Mouse (Mus musculus) heart, adult 2 months (tissue): ENCODE measurements at regions not wholly inside any gene's neighbourhood (a gene's known extent, or its start where the extent isn't known, plus 50 kb on each side); places are given as distances from the start of the nearest gene placed in this dataset.

Source experiments
- DNase-seq, 2 experiments: peaks; one replicate each; pipeline ENCODE4 v3.0.0; 2021
- H3K27ac ChIP-seq: fragments of 200-600 bp; 2 replicates; pipeline ENCODE4 v1.8.1; 2022
- H3K27me3 ChIP-seq: fragments of 200-500 bp; 2 replicates; pipeline ENCODE4 v1.6.1; 2012; ENCODE audit warnings: mild to moderate bottlenecking, low read length, inconsistent platforms, mixed read lengths; ENCODE audit not compliant: control insufficient read depth, insufficient read depth
- H3K36me3 ChIP-seq: fragments of 200-500 bp; 2 replicates; pipeline ENCODE4 v1.6.1; 2012; ENCODE audit warnings: low read length, inconsistent platforms; ENCODE audit not compliant: control insufficient read depth, insufficient read depth
- H3K4me1 ChIP-seq: fragments of 200-500 bp; 2 replicates; pipeline ENCODE4 v1.6.1; 2011; ENCODE audit warnings: low read length; ENCODE audit not compliant: control insufficient read depth, insufficient read depth
- H3K4me3 ChIP-seq: fragments of 200-600 bp; 2 replicates; pipeline ENCODE4 v1.8.1; 2022
- H3K79me2 ChIP-seq: fragments of 200-500 bp; replicated peaks from 2 replicates; pipeline ENCODE4 v1.6.1; 2012; ENCODE audit warnings: mild to moderate bottlenecking, inconsistent platforms, low read length, moderate library complexity, mixed read lengths; ENCODE audit not compliant: control insufficient read depth, insufficient read depth
- H3K9ac ChIP-seq: fragments of 200-500 bp; 2 replicates; pipeline ENCODE4 v1.6.1; 2012; ENCODE audit warnings: low read depth, mild to moderate bottlenecking, control low read depth, inconsistent platforms, low read length, mixed read lengths
- CTCF ChIP-seq: fragments of 200-600 bp; IDR thresholded peaks from 2 replicates; pipeline ENCODE4 v1.8.1; 2022; ENCODE audit warnings: antibody characterized with exemption, mild to moderate bottlenecking, moderate library complexity
- EP300 ChIP-seq: fragments of 200-500 bp; IDR thresholded peaks from 2 replicates; pipeline ENCODE4 v1.6.1; 2011; ENCODE audit warnings: low read depth, low read length, control low read depth; ENCODE audit not compliant: insufficient read depth
- POLR2A ChIP-seq: fragments of 200-500 bp; IDR thresholded peaks from 2 replicates; pipeline ENCODE4 v1.6.1; 2011; ENCODE audit warnings: mild to moderate bottlenecking, low read depth, low read length, control low read depth; ENCODE audit not compliant: insufficient read depth
- WGBS: fragments of 180-500 bp; shearing (Covaris S2); methylation state at CpG from one replicate; pipeline ENCODE4 v1.1.7; 2018; 5-methylcytosine and 5-hydroxymethylcytosine counted together
- intact Hi-C: fragments of 180-260 bp; cut with DNase I; formaldehyde crosslinking; loops from one replicate; pipeline ENCODE4 v1.15.1; 2025

- TF ChIP-seq EP300 (no peak), POLR2A (no peak), CTCF (no peak)
- DNase-seq, result peak; percentile 24 to 29
- WGBS, result 21% methylated on average over 14 of the region's 14 CpGs
These were observed 177.8 kb downstream of the Maf start for GRCm38 (mm10) chr8:115529568-115530342.

GRCm38 (mm10) chr8:115528879-115529278 lies 178.7 kb downstream of the Maf start:
- Histone ChIP-seq H3K79me2 (no peaks in the 10 kb centered on the region), H3K27ac (no peak overlapping the region), H3K4me1 (peaks cover 3% of the 10 kb centered on the region), H3K4me3 (no peak overlapping the region), H3K27me3 (no peaks in the 10 kb centered on the region), H3K36me3 (no peaks in the 10 kb centered on the region), H3K9ac (no peak overlapping the region)
- TF ChIP-seq POLR2A (no peak), CTCF (no peak), EP300 (no peak)
- intact Hi-C loops, result no loop called here
- no peak for DNase-seq
- 96% methylated on average over 11 of the region's 11 CpGs for WGBS

More at GRCm38 (mm10) chr8:115529568-115530342, 177.8 kb downstream of the Maf start:
- Histone ChIP-seq H3K27ac (no peak overlapping the region), H3K36me3 (no peaks in the 10 kb centered on the region), H3K9ac (no peak overlapping the region; the same call in 1 of the 2 replicates), H3K79me2 (no peaks in the 10 kb centered on the region), H3K27me3 (no peaks in the 10 kb centered on the region), H3K4me3 (no peak overlapping the region; the same call in 1 of the 2 replicates), H3K4me1 (peaks cover 3% of the 10 kb centered on the region)
- intact Hi-C loops, result no loop called here

GRCm38 (mm10) chr8:115525149-115525548 lies 182.4 kb downstream of the Maf start:
- no peaks in the 10 kb centered on the region for H3K79me2 ChIP-seq
- TF ChIP-seq POLR2A, result no peak
- TF ChIP-seq CTCF, result no peak
- TF ChIP-seq EP300, result no peak
- DNase-seq, result no peak

GRCm38 (mm10) chr8:115524713-115525112 lies 182.9 kb downstream of the Maf start:
- no peaks in the 10 kb centered on the region for H3K27me3 ChIP-seq
- peaks cover 1% of the 10 kb centered on the region for H3K4me1 ChIP-seq
- 46% methylated on average over 8 of the region's 8 CpGs for WGBS
- no peak overlapping the region for H3K4me3 ChIP-seq
- no peak for TF ChIP-seq EP300
- TF ChIP-seq POLR2A, result no peak
- TF ChIP-seq CTCF, result no peak
- H3K79me2 ChIP-seq, result no peaks in the 10 kb centered on the region
- no peaks in the 10 kb centered on the region for H3K36me3 ChIP-seq
- no peak overlapping the region for H3K27ac ChIP-seq
- no peak overlapping the region for H3K9ac ChIP-seq
- DNase-seq, result no peak
- intact Hi-C loops, result no loop called here

More at GRCm38 (mm10) chr8:115525149-115525548, 182.4 kb downstream of the Maf start:
- H3K4me1 ChIP-seq, result peaks cover 3% of the 10 kb centered on the region
- H3K9ac ChIP-seq, result no peak overlapping the region
- WGBS, result 74% methylated on average over 8 of the region's 8 CpGs
- intact Hi-C loops, result no loop called here
- H3K4me3 ChIP-seq, result no peak overlapping the region
- H3K27ac ChIP-seq, result no peak overlapping the region
- H3K27me3 ChIP-seq, result no peaks in the 10 kb centered on the region
- no peaks in the 10 kb centered on the region for H3K36me3 ChIP-seq

- no peaks in the 10 kb centered on the region for H3K36me3 ChIP-seq
- H3K79me2 ChIP-seq, result no peaks in the 10 kb centered on the region
- H3K27ac ChIP-seq, result no peak overlapping the region
- TF ChIP-seq POLR2A (no peak), CTCF (no peak), EP300 (no peak)
- H3K9ac ChIP-seq, result no peak overlapping the region
- no peak overlapping the region for H3K4me3 ChIP-seq
- intact Hi-C loops, result no loop called here
- 65% methylated on average over 5 of the region's 5 CpGs for whole genome bisulfite sequencing
- no peaks in the 10 kb centered on the region for H3K4me1 ChIP-seq
- peak in 1 of 2 experiments; percentile 21 for DNase-seq
- H3K27me3 ChIP-seq, result no peaks in the 10 kb centered on the region
These were observed 185.1 kb downstream of the Maf start for GRCm38 (mm10) chr8:115522527-115522926.

GRCm38 (mm10) chr8:115515647-115516046 lies 191.9 kb downstream of the Maf start:
- H3K36me3 ChIP-seq, result no peaks in the 10 kb centered on the region
- WGBS, result 48% methylated on average over 4 of the region's 4 CpGs
- intact Hi-C loops, result no loop called here

More at GRCm38 (mm10) chr8:115515647-115516046, 191.9 kb downstream of the Maf start:
- Histone ChIP-seq H3K27me3 (no peaks in the 10 kb centered on the region), H3K79me2 (no peaks in the 10 kb centered on the region), H3K4me1 (no peaks in the 10 kb centered on the region), H3K4me3 (no peak overlapping the region), H3K27ac (no peak overlapping the region), H3K9ac (no peak overlapping the region)
- no peak for DNase-seq
- no peak for TF ChIP-seq POLR2A
- TF ChIP-seq EP300, result no peak
- TF ChIP-seq CTCF, result no peak
